Mouse (Mus musculus): Measurements from ENCODE around the gene Stk40. TPM values are rescaled to one million over a fixed set of nuclear protein-coding genes. Genes with fewer than 3 reads are reported as not detected.

Gene Stk40
- polyA plus RNA-seq, 1 experiment: 33.5 TPM

DNA sequence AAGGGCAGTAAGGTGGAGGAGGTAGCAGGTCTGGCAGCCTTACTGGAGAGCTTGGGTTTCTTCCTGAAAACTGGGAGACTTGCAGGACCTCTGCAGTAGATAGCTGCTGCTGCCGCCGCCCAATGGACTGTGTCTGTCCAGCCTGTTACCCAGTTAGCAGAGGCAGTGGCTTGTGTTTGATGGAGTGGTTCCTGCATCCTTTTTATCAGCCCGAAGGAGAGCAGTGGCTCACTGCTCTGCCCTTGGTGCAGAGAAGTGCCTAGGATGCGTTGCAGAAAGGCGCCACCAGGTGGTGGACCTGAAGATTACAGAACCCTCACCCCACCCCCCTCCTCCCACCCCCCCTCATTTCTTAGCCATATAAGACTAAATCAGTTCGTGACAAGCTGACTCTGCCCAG lies 10.2 kb downstream of the Stk40 start:
- Histone ChIP-seq H3K36me3 (ENCODE audit: control insufficient read depth, insufficient read depth, low read length) (peaks cover 1% of the 10 kb centered on the region; the same call in 1 of the 2 replicates), H3K4me3 (ENCODE audit: control insufficient read depth, low read depth, low read length) (no peak overlapping the region), H3K4me1 (ENCODE audit: control insufficient read depth, insufficient read depth, low read length) (peaks cover 8% of the 10 kb centered on the region), H3K27me3 (ENCODE audit: control insufficient read depth, insufficient read depth, low read length) (no peaks in the 10 kb centered on the region), H3K27ac (ENCODE audit: control insufficient read depth, insufficient read depth, low read depth, low read length) (no peak overlapping the region)
- peak; percentile 56; the same call in 1 of the 2 replicates for TF ChIP-seq CTCF (IDR thresholded peaks at IDR 0.05; ENCODE audit: control insufficient read depth, insufficient read depth, insufficient replicate concordance, low read depth, low read length)
- no peak for TF ChIP-seq POLR2A (IDR thresholded peaks at IDR 0.05; ENCODE audit: control insufficient read depth, low read depth, low read length)

DNA sequence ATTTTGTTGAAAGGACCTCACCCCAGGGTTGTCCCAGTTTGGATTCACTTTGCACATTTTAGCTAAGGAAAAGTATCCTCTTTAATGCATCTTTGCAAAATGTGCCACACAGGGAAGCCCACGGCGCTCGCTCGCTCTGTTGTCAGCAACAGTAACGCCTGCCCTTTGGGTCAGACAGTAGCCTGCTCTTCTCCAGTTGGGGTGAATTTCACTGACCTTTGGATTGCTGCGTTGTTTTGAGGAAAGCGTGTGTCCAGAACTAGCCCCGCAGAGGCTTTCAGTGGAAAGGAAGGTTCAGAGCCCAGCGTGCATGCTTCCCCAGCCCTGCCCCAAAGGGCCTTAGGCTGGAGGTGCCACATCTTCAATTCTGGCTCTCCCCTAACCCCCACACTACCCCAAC lies 11.7 kb downstream of the Stk40 start:
- peaks cover 1% of the 10 kb centered on the region; the same call in 1 of the 2 replicates for H3K36me3 ChIP-seq (ENCODE audit: control insufficient read depth, insufficient read depth, low read length)
- TF ChIP-seq POLR2A (IDR thresholded peaks at IDR 0.05; ENCODE audit: control insufficient read depth, low read depth, low read length) (no peak), CTCF (IDR thresholded peaks at IDR 0.05; ENCODE audit: control insufficient read depth, insufficient read depth, insufficient replicate concordance, low read depth, low read length) (no peak)
- no peaks in the 10 kb centered on the region for H3K27me3 ChIP-seq (ENCODE audit: control insufficient read depth, insufficient read depth, low read length)
- H3K27ac ChIP-seq (ENCODE audit: control insufficient read depth, insufficient read depth, low read depth, low read length): no peak overlapping the region
- peaks cover under 1% of the 10 kb centered on the region; the same call in 1 of the 2 replicates for H3K4me1 ChIP-seq (ENCODE audit: control insufficient read depth, insufficient read depth, low read length)
- no peak overlapping the region for H3K4me3 ChIP-seq (ENCODE audit: control insufficient read depth, low read depth, low read length)

DNA sequence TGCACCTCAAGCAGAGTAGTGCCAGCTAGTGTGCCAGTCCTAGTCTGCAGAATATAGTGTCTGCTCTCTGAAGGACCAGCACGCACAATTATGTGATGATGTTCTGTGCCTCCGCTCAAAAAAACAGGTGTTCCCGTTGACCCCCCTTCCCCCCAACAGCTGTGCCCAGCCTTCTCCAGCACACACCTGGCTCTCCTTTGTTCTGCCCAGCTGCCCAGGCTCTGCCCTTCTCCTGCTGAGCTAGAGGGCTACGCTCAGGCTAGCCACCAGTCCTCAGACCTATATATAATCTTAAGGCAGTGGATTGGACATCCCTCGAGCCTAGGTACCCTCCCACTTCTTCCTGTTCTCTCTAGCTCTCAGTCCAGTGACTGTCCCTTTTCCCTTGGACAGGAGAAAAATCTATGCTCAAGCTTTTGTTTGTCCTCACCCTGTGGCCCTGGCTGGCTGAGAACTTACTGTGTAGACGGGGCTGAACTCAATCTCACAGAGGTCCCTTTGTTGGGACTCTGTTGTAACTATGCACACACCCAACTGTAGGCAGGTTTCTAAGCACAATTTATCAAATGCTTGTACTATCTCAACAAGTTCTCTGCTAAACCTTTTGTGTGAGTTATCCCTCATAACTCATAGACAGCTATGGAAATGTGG lies 12.2 kb downstream of the Stk40 start:
- TF ChIP-seq POLR2A (IDR thresholded peaks at IDR 0.05; ENCODE audit: control insufficient read depth, low read depth, low read length): no peak
- no peak for TF ChIP-seq CTCF (IDR thresholded peaks at IDR 0.05; ENCODE audit: control insufficient read depth, insufficient read depth, insufficient replicate concordance, low read depth, low read length)

DNA sequence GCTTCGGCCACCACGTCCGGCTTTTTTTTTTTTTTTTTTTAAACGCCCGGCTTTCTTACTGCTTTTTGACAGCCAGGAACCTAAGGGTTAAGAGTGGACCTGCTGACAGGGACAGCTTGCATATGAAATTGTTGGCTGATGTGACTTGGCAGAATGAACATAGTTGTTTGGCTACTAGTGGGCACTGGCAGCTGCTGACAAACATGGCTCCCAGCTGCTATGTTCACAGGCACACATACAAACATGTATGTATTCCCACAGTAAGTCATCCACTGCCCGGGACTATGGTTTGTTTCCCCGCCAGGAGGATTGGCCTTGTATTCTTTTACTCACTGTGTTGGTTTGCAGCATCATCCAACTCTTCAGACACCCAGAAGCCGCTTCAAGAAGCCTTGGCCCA lies 13.4 kb downstream of the Stk40 start:
- H3K27me3 ChIP-seq (ENCODE audit: control insufficient read depth, insufficient read depth, low read length): no peaks in the 10 kb centered on the region
- no peak overlapping the region for H3K27ac ChIP-seq (ENCODE audit: control insufficient read depth, insufficient read depth, low read depth, low read length)
- TF ChIP-seq POLR2A (IDR thresholded peaks at IDR 0.05; ENCODE audit: control insufficient read depth, low read depth, low read length) (no peak), CTCF (IDR thresholded peaks at IDR 0.05; ENCODE audit: control insufficient read depth, insufficient read depth, insufficient replicate concordance, low read depth, low read length) (no peak)
- H3K4me3 ChIP-seq (ENCODE audit: control insufficient read depth, low read depth, low read length): no peak overlapping the region
- H3K36me3 ChIP-seq (ENCODE audit: control insufficient read depth, insufficient read depth, low read length): peaks cover 1% of the 10 kb centered on the region; the same call in 1 of the 2 replicates
- no peaks in the 10 kb centered on the region for H3K4me1 ChIP-seq (ENCODE audit: control insufficient read depth, insufficient read depth, low read length)

More for the DNA sequence above, 12.2 kb downstream of the Stk40 start:
- no peaks in the 10 kb centered on the region for H3K27me3 ChIP-seq (ENCODE audit: control insufficient read depth, insufficient read depth, low read length)
- H3K27ac ChIP-seq (ENCODE audit: control insufficient read depth, insufficient read depth, low read depth, low read length): no peak overlapping the region
- no peak overlapping the region for H3K4me3 ChIP-seq (ENCODE audit: control insufficient read depth, low read depth, low read length)
- no peaks in the 10 kb centered on the region for H3K4me1 ChIP-seq (ENCODE audit: control insufficient read depth, insufficient read depth, low read length)
- peaks cover 1% of the 10 kb centered on the region; the same call in 1 of the 2 replicates for H3K36me3 ChIP-seq (ENCODE audit: control insufficient read depth, insufficient read depth, low read length)

DNA sequence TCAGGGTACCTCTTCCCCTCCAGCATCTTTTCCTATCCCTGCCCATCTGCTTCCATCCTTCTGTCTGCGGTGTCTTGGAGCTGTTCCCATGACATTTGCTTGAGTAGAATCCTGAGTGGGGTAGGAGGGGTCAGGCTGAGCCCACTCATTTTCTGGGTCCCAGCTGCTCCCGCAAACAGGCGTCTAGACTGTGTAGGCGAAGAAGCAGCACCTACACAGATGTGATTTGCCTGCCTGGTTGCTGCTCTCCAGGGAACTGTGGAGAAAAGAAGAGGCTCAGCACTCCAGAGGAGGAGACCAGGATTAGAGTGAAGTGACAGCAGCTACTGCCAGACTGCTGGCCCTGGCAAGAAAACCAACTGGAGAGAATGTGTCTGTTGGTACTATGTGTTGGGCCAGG lies 14.9 kb downstream of the Stk40 start:
- TF ChIP-seq POLR2A (IDR thresholded peaks at IDR 0.05; ENCODE audit: control insufficient read depth, low read depth, low read length) (no peak), CTCF (IDR thresholded peaks at IDR 0.05; ENCODE audit: control insufficient read depth, insufficient read depth, insufficient replicate concordance, low read depth, low read length) (no peak)

DNA sequence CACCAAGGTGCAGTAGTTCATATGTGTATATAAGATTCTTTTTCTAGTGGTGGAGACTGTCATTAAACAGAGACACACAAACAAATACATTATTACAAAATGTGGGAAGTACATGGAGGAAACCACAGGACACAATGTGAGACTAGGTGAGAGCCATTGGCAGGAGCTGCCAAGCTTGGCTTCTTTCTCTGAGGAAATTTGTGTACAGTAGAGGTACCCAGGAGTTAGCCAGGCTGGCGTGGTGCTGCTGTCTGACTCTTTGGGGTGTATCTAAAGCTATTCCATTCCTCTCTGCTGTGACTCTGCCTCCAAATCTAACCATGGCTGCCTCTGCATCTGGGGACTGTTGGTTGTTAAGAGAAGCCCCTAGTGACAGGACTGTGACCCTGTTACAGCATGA lies 15.3 kb downstream of the Stk40 start:
- TF ChIP-seq CTCF (IDR thresholded peaks at IDR 0.05; ENCODE audit: control insufficient read depth, insufficient read depth, insufficient replicate concordance, low read depth, low read length) (no peak), POLR2A (IDR thresholded peaks at IDR 0.05; ENCODE audit: control insufficient read depth, low read depth, low read length) (no peak)
- Histone ChIP-seq H3K27me3 (ENCODE audit: control insufficient read depth, insufficient read depth, low read length) (no peaks in the 10 kb centered on the region), H3K4me3 (ENCODE audit: control insufficient read depth, low read depth, low read length) (no peak overlapping the region), H3K27ac (ENCODE audit: control insufficient read depth, insufficient read depth, low read depth, low read length) (no peak overlapping the region), H3K36me3 (ENCODE audit: control insufficient read depth, insufficient read depth, low read length) (peaks cover 1% of the 10 kb centered on the region; the same call in 1 of the 2 replicates), H3K4me1 (ENCODE audit: control insufficient read depth, insufficient read depth, low read length) (no peaks in the 10 kb centered on the region; the same call in 1 of the 2 replicates)

More for the DNA sequence above, 14.9 kb downstream of the Stk40 start:
- H3K27ac ChIP-seq (ENCODE audit: control insufficient read depth, insufficient read depth, low read depth, low read length): no peak overlapping the region
- H3K4me3 ChIP-seq (ENCODE audit: control insufficient read depth, low read depth, low read length): no peak overlapping the region
- H3K4me1 ChIP-seq (ENCODE audit: control insufficient read depth, insufficient read depth, low read length): no peaks in the 10 kb centered on the region; the same call in 1 of the 2 replicates
- H3K36me3 ChIP-seq (ENCODE audit: control insufficient read depth, insufficient read depth, low read length): peaks cover 1% of the 10 kb centered on the region; the same call in 1 of the 2 replicates
- H3K27me3 ChIP-seq (ENCODE audit: control insufficient read depth, insufficient read depth, low read length): no peaks in the 10 kb centered on the region

DNA sequence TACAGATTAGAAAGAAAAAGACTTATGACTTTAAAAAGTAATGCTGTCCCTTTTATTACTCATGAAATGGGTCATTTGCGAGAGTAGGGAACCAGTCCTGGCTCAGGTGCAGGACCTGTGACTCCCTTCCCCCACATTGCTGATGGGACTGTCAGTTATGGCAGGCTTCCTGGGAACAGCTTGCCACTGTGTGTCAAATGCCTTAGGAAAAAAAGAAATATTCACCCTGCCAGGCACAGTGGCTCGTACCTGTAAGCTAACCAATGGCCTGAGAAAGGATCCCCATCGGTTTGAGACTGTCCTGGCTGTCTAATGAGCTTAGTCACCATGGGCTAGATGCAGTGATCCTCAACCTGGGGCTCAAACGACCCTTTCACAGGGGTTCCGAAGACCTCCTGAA lies 16.3 kb downstream of the Stk40 start:
- peaks cover 1% of the 10 kb centered on the region; the same call in 1 of the 2 replicates for H3K36me3 ChIP-seq (ENCODE audit: control insufficient read depth, insufficient read depth, low read length)
- TF ChIP-seq CTCF (IDR thresholded peaks at IDR 0.05; ENCODE audit: control insufficient read depth, insufficient read depth, insufficient replicate concordance, low read depth, low read length) (no peak), POLR2A (IDR thresholded peaks at IDR 0.05; ENCODE audit: control insufficient read depth, low read depth, low read length) (no peak)
- no peak overlapping the region for H3K4me3 ChIP-seq (ENCODE audit: control insufficient read depth, low read depth, low read length)

More for the DNA sequence above, 16.3 kb downstream of the Stk40 start:
- no peaks in the 10 kb centered on the region for H3K27me3 ChIP-seq (ENCODE audit: control insufficient read depth, insufficient read depth, low read length)
- H3K27ac ChIP-seq (ENCODE audit: control insufficient read depth, insufficient read depth, low read depth, low read length): no peak overlapping the region
- H3K4me1 ChIP-seq (ENCODE audit: control insufficient read depth, insufficient read depth, low read length): no peaks in the 10 kb centered on the region; the same call in 1 of the 2 replicates
